ENCODE assay signal across 25 mouse cellular contexts in genomic region chr11:103038037-103038436, GRCm38 (mm10). TPM values are rescaled to one million over a fixed set of nuclear protein-coding genes. Genes with fewer than 3 reads are reported as not detected.
A peak's percentile ranks its signal among the peaks of the same experiment; 100 is the strongest.
DNase-seq lines count a peak whose midpoint lies in the region; TF ChIP-seq lines count a peak whose summit lies in the region.
"Had no signal": no experiment of that assay in that cellular context is flagged by ENCODE, and none has a peak within 500 bp of the region (broad histone marks: within the 10 kb centered on the region; RNA-seq: fewer than 3 reads in every experiment).

No protein-coding gene starts in this region.

- peak; percentile 65 for DNase-seq in layer of hippocampus, adult 11-12 months (ENCODE audit: low spot score)
- DNase-seq in layer of hippocampus, postnatal 14 days (ENCODE audit: low spot score in 2 of 2), result no peak
- DNase-seq in left cerebral cortex, postnatal 25 days (ENCODE audit: low spot score in 2 of 2), result peak; percentile 54 to 92
- peak; percentile 40 for DNase-seq in right cerebral cortex, postnatal 14 days
- DNase-seq in cerebellum, postnatal 14 days, result no peak
- no peak for DNase-seq in lung, adult 18-20 months
- no peak for DNase-seq in urinary bladder, postnatal 10 days (ENCODE audit: low spot score)
- DNase-seq: adrenal gland, postnatal 36 days; B cell, adult 2 months; cerebellum, adult 11 months; cerebellum, postnatal 10 days; embryo, embryonic 11 days; heart, postnatal 4 days; kidney, adult 18-20 months; lung, postnatal 4 days; thymus, adult 18-20 months had no signal

- H3K27ac ChIP-seq in cortical plate, adult 2 months (ENCODE audit: insufficient read depth, low read length), result peak overlapping the region; percentile 89
- H3K27ac ChIP-seq: embryonic facial prominence, embryonic 13.5 days; forebrain, embryonic 12.5 days; heart, embryonic 10.5 days; hindbrain, embryonic 14.5 days; kidney, postnatal 0 days; liver, embryonic 14.5 days; stomach, embryonic 15.5 days had no signal

- no peak overlapping the region for H3K4me3 ChIP-seq in cortical plate, adult 2 months (ENCODE audit: insufficient read depth, low read length)
- H3K4me3 ChIP-seq: embryonic facial prominence, embryonic 13.5 days; erythroblast, embryonic 14.5 days; forebrain, embryonic 12.5 days; heart, embryonic 10.5 days; stomach, embryonic 15.5 days had no signal

- intact Hi-C loops in left cerebral cortex, postnatal 25 days (cut with DNase I), result loop anchor here (1.0 kb wide), 1 partner anchor 35 kb away; no protein-coding TSS in a partner anchor

- no peak for TF ChIP-seq POLR2A in cortical plate, adult 2 months (IDR thresholded peaks at IDR 0.05; ENCODE audit: extremely low read depth, insufficient read depth, low read length)

- no peak for TF ChIP-seq CTCF in cortical plate, adult 2 months (IDR thresholded peaks at IDR 0.05; ENCODE audit: extremely low read depth, insufficient read depth, low read length)

- peaks cover 36% of the 10 kb centered on the region for H3K4me1 ChIP-seq in cortical plate, adult 2 months (ENCODE audit: control insufficient read depth, insufficient read depth, low read length)
- H3K4me1 ChIP-seq: embryonic facial prominence, embryonic 13.5 days; forebrain, embryonic 12.5 days; stomach, embryonic 15.5 days had no signal

RNA-seq across cellular contexts. Expression of gene Dcakd, which starts 9.9 kb away (rescaled TPM):
- total RNA-seq in layer of hippocampus, postnatal 14 days (2021), result 100 to 1,000 TPM; 113 to 128 TPM
- polyA plus RNA-seq in cortical plate, adult 2 months (2012; rRNA removed), result 57.4 and 59.6 TPM in 2 replicates
- 10 to 100 TPM; 67.7 to 68.1 TPM for total RNA-seq in left cerebral cortex, postnatal 25 days (2021)

RNA-seq across cellular contexts. Expression of gene Nmt1, which starts 10.0 kb away (rescaled TPM):
- total RNA-seq in layer of hippocampus, postnatal 14 days (2021), result 100 to 1,000 TPM; 112 to 113 TPM
- polyA plus RNA-seq in cortical plate, adult 2 months (2012; rRNA removed), result 74.3 and 77.1 TPM in 2 replicates
- total RNA-seq in left cerebral cortex, postnatal 25 days (2021), result 100 to 1,000 TPM; 122 to 124 TPM

Comparison
In these comparisons a context has a peak if more than half of its experiments do, and no peak if none do; other contexts are left out.
1. DNase-seq: peak in layer of hippocampus, adult 11-12 months (single experiment), left cerebral cortex, postnatal 25 days (2 of 2) and right cerebral cortex, postnatal 14 days (single experiment); none in layer of hippocampus, postnatal 14 days (0 of 2), cerebellum, postnatal 14 days (0 of 2), lung, adult 18-20 months (0 of 2) and urinary bladder, postnatal 10 days (single experiment).